Mouse (Mus musculus): ENCODE measurements around the gene Wdr18. TPM values are rescaled to one million over a fixed set of nuclear protein-coding genes. Genes with fewer than 3 reads are reported as not detected.

The Wdr18 gene
- polyA plus RNA-seq, 1 experiment from 2014 or later, result 77.4 TPM

DNA sequence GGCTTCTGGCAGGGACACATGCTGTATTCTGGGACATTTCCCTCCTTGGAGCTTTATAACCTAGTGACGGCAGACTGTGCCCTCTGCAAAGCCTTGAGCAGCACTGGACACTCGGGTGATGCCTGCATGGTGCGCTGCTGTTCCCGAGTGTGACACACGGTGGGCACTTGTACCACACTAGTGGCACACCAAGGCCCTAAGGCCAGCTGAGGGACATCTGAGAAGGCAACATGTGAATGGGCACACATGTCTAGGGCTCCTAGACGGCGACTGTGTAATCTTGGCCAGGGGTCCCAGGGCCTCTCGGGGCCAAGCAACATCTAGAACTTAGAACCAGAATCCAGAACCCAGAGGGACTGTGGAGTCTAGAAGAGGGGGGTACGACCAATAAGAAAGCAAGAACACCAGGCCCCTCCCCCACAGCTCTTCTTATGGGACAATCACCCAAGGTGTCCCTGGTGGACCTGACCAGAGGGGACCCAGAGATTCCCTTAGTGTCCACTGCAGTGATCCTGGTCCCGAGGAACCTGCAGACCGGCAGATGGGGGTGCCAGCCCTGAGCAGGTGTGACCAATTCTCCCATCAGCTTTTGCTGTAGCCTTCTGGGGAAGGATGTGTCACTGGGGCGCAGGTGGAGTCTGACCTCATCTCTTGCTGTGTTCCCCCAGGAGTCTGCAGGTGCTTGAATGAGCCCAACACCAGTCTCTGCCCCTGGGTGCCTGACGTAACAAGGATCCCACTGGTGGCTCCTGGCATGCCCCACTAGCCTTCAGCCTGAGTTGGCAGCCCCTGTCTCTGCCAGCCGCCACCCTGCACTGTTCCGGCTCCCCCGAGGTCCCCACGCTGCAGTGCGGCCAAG is 29.8 kb upstream of the Wdr18 start:
- WGBS, result 80% methylated on average over 18 of the region's 18 CpGs
- Histone ChIP-seq H3K4me1 (replicated peaks) (peaks cover 78% of the 10 kb centered on the region), H3K36me3 (peaks cover 27% of the 10 kb centered on the region), H3K27me3 (no peaks in the 10 kb centered on the region), H3K9ac (peak overlapping the region; percentile 95), H3K27ac (peak overlapping the region; percentile 60), H3K9me3 (no peaks in the 10 kb centered on the region), H3K4me3 (peak overlapping the region; percentile 87; the same call in 1 of the 2 replicates), H3K4me2 (peak overlapping the region; percentile 89)
- ATAC-seq (ENCODE audit: low FRiP score), result no peak

- Histone ChIP-seq H3K4me1 (replicated peaks) (peaks cover 79% of the 10 kb centered on the region), H3K27ac (peak overlapping the region; percentile 60), H3K27me3 (no peaks in the 10 kb centered on the region), H3K4me3 (no peak overlapping the region), H3K9me3 (no peaks in the 10 kb centered on the region), H3K9ac (peak overlapping the region; percentile 95), H3K4me2 (peak overlapping the region; percentile 15; the same call in 1 of the 2 replicates), H3K36me3 (peaks cover 27% of the 10 kb centered on the region)
- no peak for ATAC-seq (ENCODE audit: low FRiP score)
- WGBS, result 58% methylated on average over 16 of the region's 16 CpGs
Measured at GRCm38 (mm10) chr10:79930826-79931186, 29.1 kb upstream of the Wdr18 start.

GRCm38 (mm10) chr10:79931797-79932196 is 28.2 kb upstream of the Wdr18 start:
- H3K9ac ChIP-seq, result no peak overlapping the region
- no peaks in the 10 kb centered on the region for H3K27me3 ChIP-seq
- H3K27ac ChIP-seq, result peak overlapping the region; percentile 23; the same call in 1 of the 2 replicates
- H3K36me3 ChIP-seq, result peaks cover 27% of the 10 kb centered on the region
- H3K4me3 ChIP-seq, result no peak overlapping the region
- 85% methylated on average over 9 of the region's 9 CpGs for WGBS
- peaks cover 79% of the 10 kb centered on the region for H3K4me1 ChIP-seq (replicated peaks)
- no peaks in the 10 kb centered on the region for H3K9me3 ChIP-seq
- no peak overlapping the region for H3K4me2 ChIP-seq
- no peak for ATAC-seq (ENCODE audit: low FRiP score)

- Histone ChIP-seq H3K9ac (peak overlapping the region; percentile 57), H3K27me3 (no peaks in the 10 kb centered on the region), H3K4me1 (replicated peaks) (peaks cover 88% of the 10 kb centered on the region), H3K36me3 (peaks cover 27% of the 10 kb centered on the region), H3K27ac (peak overlapping the region; percentile 71), H3K9me3 (no peaks in the 10 kb centered on the region), H3K4me3 (no peak overlapping the region), H3K4me2 (0 out of 2 replicates have a peak overlapping the region, but pooled peaks have one; percentile 4)
- ATAC-seq (ENCODE audit: low FRiP score), result no peak
- WGBS, result 15% methylated on average over 8 of the region's 8 CpGs
Measured at GRCm38 (mm10) chr10:79932736-79933135, 27.2 kb upstream of the Wdr18 start.

GRCm38 (mm10) chr10:79933145-79933679 is 26.7 kb upstream of the Wdr18 start:
- no peak overlapping the region for H3K4me2 ChIP-seq
- H3K36me3 ChIP-seq, result peaks cover 32% of the 10 kb centered on the region
- 51% methylated on average over 9 of the region's 9 CpGs for WGBS
- H3K9me3 ChIP-seq, result no peaks in the 10 kb centered on the region
- H3K27me3 ChIP-seq, result no peaks in the 10 kb centered on the region
- H3K4me1 ChIP-seq (replicated peaks), result peaks cover 92% of the 10 kb centered on the region
- H3K9ac ChIP-seq, result peak overlapping the region; percentile 57
- peak overlapping the region; percentile 71 for H3K27ac ChIP-seq
- H3K4me3 ChIP-seq, result no peak overlapping the region
- ATAC-seq (ENCODE audit: low FRiP score), result no peak

DNA sequence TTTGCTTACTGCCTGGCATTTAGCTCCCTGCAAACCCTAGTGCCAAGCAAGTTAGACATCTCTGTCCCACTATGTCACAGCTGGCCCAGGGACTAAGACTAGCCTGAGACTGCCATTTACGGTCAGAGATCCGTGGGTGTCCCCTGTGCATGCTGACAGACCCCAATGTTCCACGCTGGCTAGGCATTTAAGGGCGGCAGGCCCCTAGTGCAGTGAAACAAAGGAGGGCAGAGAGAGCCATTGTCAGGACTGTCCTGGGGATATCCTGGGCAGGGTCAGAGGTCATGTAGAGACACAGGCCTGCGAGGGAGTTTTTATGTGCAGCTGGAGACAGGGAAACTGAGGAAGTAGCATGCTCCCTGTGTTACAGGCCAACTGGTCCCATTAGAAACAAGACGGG is 26.1 kb upstream of the Wdr18 start:
- no peak for ATAC-seq (ENCODE audit: low FRiP score)
- H3K4me3 ChIP-seq, result no peak overlapping the region
- H3K9ac ChIP-seq, result peak overlapping the region; percentile 57
- H3K4me2 ChIP-seq, result no peak overlapping the region
- H3K27ac ChIP-seq, result peak overlapping the region; percentile 71
- H3K4me1 ChIP-seq (replicated peaks), result peaks cover 90% of the 10 kb centered on the region
- no peaks in the 10 kb centered on the region for H3K27me3 ChIP-seq
- 22% methylated on average over 6 of the region's 6 CpGs for WGBS
- peaks cover 33% of the 10 kb centered on the region for H3K36me3 ChIP-seq
- no peaks in the 10 kb centered on the region for H3K9me3 ChIP-seq

DNA sequence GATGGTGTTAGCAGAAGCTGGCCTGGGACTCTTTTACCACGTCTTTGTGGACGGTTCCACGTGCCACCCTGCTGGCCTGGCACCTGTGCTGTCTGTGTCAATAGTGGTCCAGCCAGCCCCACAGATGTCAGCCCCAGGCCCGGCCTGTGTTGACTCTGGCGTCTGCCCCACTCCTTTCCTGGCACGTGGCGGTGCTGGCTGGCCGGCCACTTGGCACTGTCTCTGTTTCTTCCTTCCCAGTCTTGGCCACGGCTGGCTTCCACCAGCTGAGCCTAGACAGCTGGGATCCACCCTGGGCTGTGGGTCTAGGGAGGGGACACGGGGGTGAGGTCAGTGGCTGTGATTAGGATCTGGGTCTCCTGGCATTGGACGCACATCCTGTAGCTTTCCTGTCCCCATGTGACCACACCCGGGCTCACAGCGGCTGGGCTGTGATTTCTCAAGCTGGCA is 25.7 kb upstream of the Wdr18 start:
- H3K27ac ChIP-seq, result peak overlapping the region; percentile 71
- peak overlapping the region; percentile 57; the same call in 1 of the 2 replicates for H3K9ac ChIP-seq
- 43% methylated on average over 13 of the region's 13 CpGs for WGBS
- H3K9me3 ChIP-seq, result no peaks in the 10 kb centered on the region
- H3K36me3 ChIP-seq, result peaks cover 38% of the 10 kb centered on the region
- H3K4me3 ChIP-seq, result no peak overlapping the region
- no peak overlapping the region for H3K4me2 ChIP-seq
- H3K27me3 ChIP-seq, result no peaks in the 10 kb centered on the region
- H3K4me1 ChIP-seq (replicated peaks), result peaks cover 86% of the 10 kb centered on the region
- peak; percentile 30; the same call in 1 of the 2 replicates for ATAC-seq (ENCODE audit: low FRiP score)

GRCm38 (mm10) chr10:79934794-79935569 is 25.0 kb upstream of the Wdr18 start:
- no peak overlapping the region for H3K9ac ChIP-seq
- H3K4me3 ChIP-seq, result no peak overlapping the region
- no peaks in the 10 kb centered on the region for H3K27me3 ChIP-seq
- 91% methylated on average over 16 of the region's 16 CpGs for WGBS
- peaks cover 79% of the 10 kb centered on the region for H3K4me1 ChIP-seq (replicated peaks)
- peak overlapping the region; percentile 71; the same call in 1 of the 2 replicates for H3K27ac ChIP-seq
- ATAC-seq (ENCODE audit: low FRiP score), result no peak
- peaks cover 40% of the 10 kb centered on the region for H3K36me3 ChIP-seq
- H3K4me2 ChIP-seq, result no peak overlapping the region
- H3K9me3 ChIP-seq, result no peaks in the 10 kb centered on the region

- Histone ChIP-seq H3K27me3 (no peaks in the 10 kb centered on the region), H3K27ac (peak overlapping the region; percentile 44; the same call in 1 of the 2 replicates), H3K9ac (peak overlapping the region; percentile 5; the same call in 1 of the 2 replicates), H3K4me3 (no peak overlapping the region), H3K9me3 (no peaks in the 10 kb centered on the region), H3K4me2 (peak overlapping the region; percentile 15; the same call in 1 of the 2 replicates), H3K36me3 (peaks cover 36% of the 10 kb centered on the region), H3K4me1 (replicated peaks) (peaks cover 65% of the 10 kb centered on the region)
- no peak for ATAC-seq (ENCODE audit: low FRiP score)
- 77% methylated on average over 10 of the region's 10 CpGs for WGBS
Measured at GRCm38 (mm10) chr10:79936284-79936910, 23.6 kb upstream of the Wdr18 start.

- Histone ChIP-seq H3K27me3 (no peaks in the 10 kb centered on the region), H3K4me1 (replicated peaks) (peaks cover 61% of the 10 kb centered on the region), H3K9me3 (no peaks in the 10 kb centered on the region), H3K36me3 (peaks cover 36% of the 10 kb centered on the region), H3K4me3 (no peak overlapping the region), H3K9ac (peak overlapping the region; percentile 0; the same call in 1 of the 2 replicates), H3K4me2 (peak overlapping the region; percentile 15; the same call in 1 of the 2 replicates), H3K27ac (peak overlapping the region; percentile 44; the same call in 1 of the 2 replicates)
- 53% methylated on average over 27 of the region's 27 CpGs for WGBS
- 0 out of 2 replicates have a peak, but pooled peaks have one; percentile 1 for ATAC-seq (ENCODE audit: low FRiP score)
Measured at GRCm38 (mm10) chr10:79936911-79937441, 23.0 kb upstream of the Wdr18 start.

- Histone ChIP-seq H3K9ac (peak overlapping the region; percentile 0; the same call in 1 of the 2 replicates), H3K4me2 (no peak overlapping the region), H3K36me3 (peaks cover 30% of the 10 kb centered on the region), H3K4me3 (no peak overlapping the region), H3K4me1 (replicated peaks) (peaks cover 51% of the 10 kb centered on the region), H3K27ac (no peak overlapping the region), H3K9me3 (no peaks in the 10 kb centered on the region), H3K27me3 (no peaks in the 10 kb centered on the region)
- WGBS, result 30% methylated on average over 11 of the region's 11 CpGs
- no peak for ATAC-seq (ENCODE audit: low FRiP score)
Measured at GRCm38 (mm10) chr10:79937775-79938526, 22.0 kb upstream of the Wdr18 start.
